Mouse (Mus musculus) E14TG2a.4 (cell line): ENCODE measurements around the gene Gm867.
A peak's percentile ranks its signal among the peaks of the same experiment; 100 is the strongest.

Experiments used
- H3K27me3 ChIP-seq: 2 replicates; pipeline ENCODE4 v1.6.1; 2014; ENCODE audit warnings: low read length, control low read depth; ENCODE audit not compliant: insufficient read depth
- H3K36me3 ChIP-seq: 2 replicates; pipeline ENCODE4 v1.6.1; 2014; ENCODE audit warnings: low read length, control low read depth; ENCODE audit not compliant: insufficient read depth
- H3K4me1 ChIP-seq: replicated peaks from 2 replicates; pipeline ENCODE4 v1.6.1; 2014; ENCODE audit warnings: low read depth, low read length, control low read depth
- H3K4me3 ChIP-seq: replicated peaks from 2 replicates; pipeline ENCODE4 v1.5.1; 2014; ENCODE audit warnings: mild to moderate bottlenecking, low read length
- H3K9me3 ChIP-seq: 2 replicates; pipeline ENCODE4 v1.6.1; 2014; ENCODE audit warnings: low read length, control low read depth
- CTCF ChIP-seq: conservative IDR thresholded peaks from 2 replicates; pipeline ENCODE4 v1.5.1; 2014; ENCODE audit warnings: low read length
- NANOG ChIP-seq: IDR thresholded peaks from 2 replicates; pipeline ENCODE4 v1.6.1; 2014; ENCODE audit warnings: borderline replicate concordance, low read length, mixed read lengths
- POU5F1 ChIP-seq: IDR thresholded peaks from 2 replicates; pipeline ENCODE4 v1.6.1; 2014; ENCODE audit warnings: low read length, borderline replicate concordance

Gene Gm867

DNA sequence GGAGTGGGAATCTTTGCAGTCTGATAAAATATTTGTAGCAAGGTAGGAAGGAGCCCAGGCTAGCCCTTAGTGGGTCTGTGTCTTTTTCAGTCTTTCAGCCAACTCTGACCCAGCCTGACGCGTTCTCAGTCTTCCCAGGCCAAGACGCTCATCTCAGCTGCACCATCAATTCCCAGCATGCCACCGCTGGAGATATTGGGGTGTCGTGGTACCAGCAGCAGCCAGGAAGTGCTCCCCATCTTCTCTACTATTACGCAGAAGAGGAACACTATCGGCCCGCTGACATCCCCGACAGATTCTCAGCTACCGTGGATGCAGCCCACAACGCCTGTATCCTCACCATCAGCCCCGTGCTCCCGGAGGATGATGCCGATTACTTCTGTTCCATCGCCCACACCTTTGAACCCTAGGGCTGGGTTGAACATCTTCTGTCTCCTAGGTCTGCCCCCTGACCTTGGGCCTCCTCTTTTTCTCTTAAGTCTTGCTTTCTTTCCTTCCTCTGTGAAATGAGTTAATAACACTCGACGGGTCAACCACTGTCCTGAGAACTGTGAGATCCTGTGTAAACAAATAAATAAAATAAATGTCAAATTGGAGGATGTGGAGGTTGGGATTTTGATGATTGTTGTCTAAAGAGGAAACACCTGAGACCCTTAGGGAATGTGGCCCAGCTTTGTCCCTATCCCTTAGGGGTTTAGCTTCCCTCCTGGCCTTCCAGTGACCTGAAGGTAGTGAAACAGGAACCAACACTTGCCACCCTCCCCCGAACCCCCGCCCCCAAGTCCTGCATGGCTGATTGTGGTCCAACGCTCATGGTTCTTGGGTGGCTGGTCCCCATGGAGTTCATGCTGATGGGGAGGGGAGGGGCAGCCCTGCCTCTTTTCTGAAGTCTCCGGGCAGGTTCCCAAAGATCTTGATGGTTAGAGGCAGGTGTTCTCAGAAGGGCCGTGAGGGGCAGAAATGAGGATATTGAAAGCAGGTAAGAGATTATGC, 8.9 kb upstream of the Gm867 start:
- 0 out of 2 replicates have a peak, but pooled peaks cover 7% of the 10 kb centered on the region for H3K36me3 ChIP-seq
- H3K4me1 ChIP-seq: peaks cover 59% of the 10 kb centered on the region
- H3K27me3 ChIP-seq: no peaks in the 10 kb centered on the region
- TF ChIP-seq CTCF: no peak
- no peak for TF ChIP-seq POU5F1
- no peak for TF ChIP-seq NANOG
- H3K4me3 ChIP-seq: peak overlapping the region; percentile 78
- peaks cover 6% of the 10 kb centered on the region; the same call in 1 of the 2 replicates for H3K9me3 ChIP-seq

DNA sequence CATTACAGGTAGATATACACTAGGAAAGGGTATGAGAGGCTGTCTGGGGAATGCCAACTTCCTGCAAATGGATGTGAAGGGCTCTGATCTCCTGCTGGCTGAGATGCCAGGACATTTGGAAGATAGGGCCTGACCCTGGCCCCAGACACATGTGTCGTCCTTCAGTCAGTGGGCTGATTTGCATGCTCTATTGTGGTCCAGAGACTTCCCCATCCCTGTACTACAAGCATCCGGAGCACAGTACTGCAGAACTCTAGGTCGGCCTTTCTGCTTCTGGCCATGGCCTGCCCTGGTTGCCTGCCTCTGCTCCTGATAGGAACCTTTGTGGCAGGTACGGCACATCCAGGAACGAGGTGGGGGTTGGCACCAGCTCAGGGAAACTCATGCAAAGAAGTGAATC, 7.6 kb upstream of the Gm867 start:
- no peaks in the 10 kb centered on the region for H3K27me3 ChIP-seq
- H3K9me3 ChIP-seq: peaks cover 6% of the 10 kb centered on the region; the same call in 1 of the 2 replicates
- H3K4me1 ChIP-seq: peaks cover 61% of the 10 kb centered on the region
- no peak overlapping the region for H3K4me3 ChIP-seq
- TF ChIP-seq POU5F1: no peak
- no peak for TF ChIP-seq NANOG
- TF ChIP-seq CTCF: no peak
- 0 out of 2 replicates have a peak, but pooled peaks cover 7% of the 10 kb centered on the region for H3K36me3 ChIP-seq

DNA sequence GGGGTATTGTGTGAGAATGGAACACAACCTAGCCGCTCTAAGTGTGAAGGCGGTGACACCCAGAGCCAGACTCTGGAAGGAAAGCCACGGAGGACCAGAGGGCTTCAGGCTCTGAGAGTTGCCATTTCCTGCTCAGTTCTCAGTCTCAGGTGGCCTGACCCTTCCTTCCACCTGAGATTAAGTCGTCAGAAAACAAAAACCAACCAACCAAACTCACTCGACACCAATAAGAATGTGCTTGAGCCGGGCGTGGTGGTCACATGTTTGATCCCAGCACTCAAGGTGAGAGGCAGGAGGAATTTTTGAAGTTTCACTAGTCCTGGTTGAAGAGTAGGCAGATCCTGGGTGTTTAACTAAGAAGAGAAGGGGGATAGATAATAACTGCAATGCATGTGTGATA, 5.4 kb upstream of the Gm867 start:
- H3K4me1 ChIP-seq: peaks cover 77% of the 10 kb centered on the region
- no peaks in the 10 kb centered on the region for H3K27me3 ChIP-seq
- no peak for TF ChIP-seq POU5F1
- no peak for TF ChIP-seq CTCF
- TF ChIP-seq NANOG: no peak
- peaks cover 6% of the 10 kb centered on the region; the same call in 1 of the 2 replicates for H3K9me3 ChIP-seq
- H3K4me3 ChIP-seq: no peak overlapping the region
- H3K36me3 ChIP-seq: 0 out of 2 replicates have a peak, but pooled peaks cover 7% of the 10 kb centered on the region

DNA sequence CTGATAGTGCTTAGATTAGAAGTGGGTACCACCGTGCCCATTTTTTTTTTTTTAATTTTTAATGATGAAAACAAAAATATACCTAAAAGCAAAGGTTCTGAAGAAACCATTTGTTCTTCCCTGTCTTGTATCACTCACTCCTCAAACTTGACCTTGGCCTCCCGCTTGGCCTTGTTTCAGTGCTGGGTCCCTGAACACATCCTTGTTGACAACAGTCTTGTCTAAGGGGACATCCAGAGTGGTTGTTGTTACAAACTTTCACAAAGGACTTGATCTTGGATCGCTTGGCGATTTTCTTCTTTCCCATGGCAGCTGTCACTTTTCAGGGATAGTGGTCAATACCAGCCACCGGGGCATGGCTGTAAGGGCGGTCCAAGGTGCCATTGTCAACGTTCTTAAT, 4.7 kb upstream of the Gm867 start:
- H3K4me3 ChIP-seq: no peak overlapping the region
- peaks cover 77% of the 10 kb centered on the region for H3K4me1 ChIP-seq
- H3K27me3 ChIP-seq: no peaks in the 10 kb centered on the region
- TF ChIP-seq CTCF: no peak
- no peak for TF ChIP-seq NANOG
- peaks cover 11% of the 10 kb centered on the region; the same call in 1 of the 2 replicates for H3K36me3 ChIP-seq
- peaks cover 6% of the 10 kb centered on the region; the same call in 1 of the 2 replicates for H3K9me3 ChIP-seq

DNA sequence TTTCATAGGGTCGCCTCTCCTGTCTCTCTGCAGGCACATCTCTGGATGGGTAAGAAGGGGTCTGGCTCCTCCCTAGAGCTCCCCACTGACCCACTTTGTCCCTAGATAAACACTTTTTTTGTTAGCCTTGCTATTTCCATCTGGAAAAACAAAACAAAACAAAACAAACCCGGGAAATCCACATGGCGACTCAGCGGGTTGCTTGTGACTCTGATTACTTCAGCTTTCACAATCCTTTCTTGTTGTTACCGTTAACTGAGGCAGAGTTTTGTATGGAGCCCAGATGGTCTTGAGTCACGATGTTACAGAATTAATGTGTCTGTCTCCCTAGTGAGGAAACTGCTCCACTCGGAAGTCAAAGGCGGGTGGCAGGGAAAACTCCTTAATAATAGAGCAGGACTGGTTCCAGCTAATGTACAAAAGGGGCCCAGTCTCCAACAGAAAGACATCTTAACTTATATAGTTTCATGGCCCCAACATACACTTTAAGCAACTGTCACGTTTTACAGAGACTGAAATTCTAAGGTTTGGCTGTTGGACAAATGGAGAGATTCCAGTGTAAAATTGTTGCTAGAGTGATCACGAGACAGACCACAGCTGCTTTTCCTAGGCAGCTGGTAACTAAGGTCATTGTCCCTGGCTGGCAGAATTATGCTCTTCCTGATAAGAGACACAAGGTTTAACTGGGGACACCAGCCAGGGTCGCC, 3.7 kb upstream of the Gm867 start:
- Histone ChIP-seq H3K36me3 (peaks cover 19% of the 10 kb centered on the region), H3K9me3 (peaks cover 6% of the 10 kb centered on the region; the same call in 1 of the 2 replicates), H3K27me3 (no peaks in the 10 kb centered on the region), H3K4me1 (peaks cover 77% of the 10 kb centered on the region), H3K4me3 (no peak overlapping the region)
- no peak for TF ChIP-seq NANOG
- TF ChIP-seq CTCF: no peak
- no peak for TF ChIP-seq POU5F1

- Histone ChIP-seq H3K9me3 (peaks cover 6% of the 10 kb centered on the region; the same call in 1 of the 2 replicates), H3K27me3 (no peaks in the 10 kb centered on the region), H3K4me1 (peaks cover 73% of the 10 kb centered on the region), H3K36me3 (peaks cover 29% of the 10 kb centered on the region), H3K4me3 (no peak within 1 kb of the TSS)
- TF ChIP-seq NANOG (no peak), CTCF (no peak), POU5F1 (no peak)
These were observed 2.4 kb upstream of the Gm867 start, which contains the start of gene Vpreb3 for GRCm38 (mm10) chr10:75942736-75943477. Vpreb3 (plus strand) TSS chr10:75943057.

GRCm38 (mm10) chr10:75941042-75941824, 761 bp upstream of the Gm867 start:
- Histone ChIP-seq H3K4me1 (peaks cover 81% of the 10 kb centered on the region), H3K9me3 (peaks cover 4% of the 10 kb centered on the region; the same call in 1 of the 2 replicates), H3K27me3 (no peaks in the 10 kb centered on the region), H3K4me3 (peak overlapping the region; percentile 66), H3K36me3 (peaks cover 37% of the 10 kb centered on the region)
- TF ChIP-seq CTCF (no peak), NANOG (no peak), POU5F1 (no peak)
